Mouse (Mus musculus): ENCODE measurements around the gene Pax4.

Pax4 gene

DNA sequence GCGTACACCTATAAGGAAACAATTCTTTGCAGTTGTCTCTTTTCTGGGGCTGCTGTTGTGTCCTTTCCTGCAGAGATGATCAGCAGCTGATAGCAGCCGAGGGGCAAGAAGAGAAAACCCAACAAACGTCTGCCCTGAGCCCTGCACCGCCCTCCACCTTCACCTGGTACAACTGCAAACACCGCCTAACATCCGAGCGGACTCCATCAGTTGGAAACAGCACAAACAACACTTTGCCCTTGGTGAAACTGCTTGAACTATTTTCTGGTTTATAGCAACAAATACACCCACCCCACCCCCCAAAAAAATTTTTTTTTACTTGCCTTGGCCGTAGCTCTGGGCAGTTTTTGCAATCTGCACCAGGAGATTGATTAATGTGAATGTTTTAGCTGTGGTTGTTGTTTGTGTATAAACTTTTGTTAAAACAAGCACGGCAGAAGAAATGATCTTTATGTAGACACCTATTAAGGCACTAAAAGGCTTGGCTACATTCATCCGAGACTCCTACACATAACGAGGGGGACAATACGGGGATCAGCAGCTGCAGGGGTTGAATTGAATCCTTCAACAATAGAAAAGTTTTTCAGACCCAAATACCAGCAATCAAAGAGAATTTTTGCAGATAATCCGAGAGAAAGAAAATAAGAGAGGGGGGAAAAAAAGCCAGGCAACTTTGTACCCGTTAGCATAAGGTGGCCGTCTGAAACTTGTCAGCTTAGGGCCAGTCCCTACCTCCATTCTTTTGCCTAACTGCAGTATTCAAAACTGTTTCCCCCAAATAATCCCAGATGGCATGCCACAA, 52.9 kb downstream of the Pax4 start:
- no peak for DNase-seq

Data from lung, adult 18-20 months (tissue).